Mouse (Mus musculus) bone marrow macrophage, adult 2 months (primary cell): ENCODE results near the gene Doc2b.

Source experiments
- CTCF ChIP-seq: IDR thresholded peaks from 2 replicates; pipeline ENCODE4 v1.5.1; 2012; ENCODE audit warnings: low read depth, mild to moderate bottlenecking, low read length, moderate library complexity
- POLR2A ChIP-seq: IDR thresholded peaks from 2 replicates; pipeline ENCODE4 v1.6.1; 2012; ENCODE audit warnings: mild to moderate bottlenecking, low read depth, low read length, borderline replicate concordance

DNA sequence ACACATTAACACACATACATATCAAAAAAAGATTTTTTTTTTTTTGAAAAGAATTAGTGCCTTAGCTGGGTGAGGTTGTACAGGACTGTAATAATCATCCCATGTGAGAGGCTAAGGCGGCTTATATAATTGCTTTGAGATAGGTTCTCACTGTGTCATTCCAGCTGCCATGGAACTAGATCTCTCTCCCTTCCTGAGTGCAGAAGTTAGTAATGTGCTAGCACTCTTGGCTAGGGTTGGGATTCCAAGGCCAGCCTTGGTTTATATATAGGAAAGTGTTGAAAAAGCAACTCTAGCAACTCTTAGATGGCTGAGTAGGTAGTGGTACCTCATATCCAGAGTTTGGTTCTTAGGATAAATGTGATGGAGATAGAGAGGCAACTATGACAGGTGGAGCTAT, 37.3 kb downstream of the Doc2b start:
- TF ChIP-seq POLR2A (no peak), CTCF (no peak)
